Mouse (Mus musculus): ENCODE data around the gene Cib1.

DNA sequence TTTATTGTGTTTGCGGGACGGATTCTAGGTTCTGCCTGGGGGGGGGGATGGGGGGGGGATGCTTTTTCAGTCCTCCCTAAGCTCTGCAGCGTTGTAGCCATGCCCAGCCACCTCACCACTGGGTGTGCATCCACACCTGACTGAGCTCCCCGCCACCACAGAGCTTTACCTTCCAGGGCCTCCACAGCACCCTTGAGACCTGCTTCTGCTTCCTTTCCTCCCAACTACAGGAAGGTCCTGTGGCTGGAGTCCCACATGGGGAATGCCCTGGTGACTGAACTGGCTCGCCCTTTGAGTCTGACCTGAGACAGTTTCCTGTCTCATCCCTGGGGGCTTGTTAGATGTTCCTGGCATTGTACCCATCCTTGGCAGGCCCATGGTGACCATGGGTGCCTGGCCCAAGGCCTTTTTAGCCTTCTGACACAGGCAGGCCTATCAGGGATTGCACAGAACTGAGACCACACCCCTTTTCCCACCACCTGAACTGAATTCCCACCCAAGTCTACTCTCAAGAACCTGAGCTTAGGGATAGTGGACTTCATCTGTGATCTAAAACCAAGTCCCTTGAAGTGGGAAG, 31.6 kb downstream of the Cib1 start:
- TF ChIP-seq EP300 (IDR thresholded peaks at IDR 0.05; ENCODE audit: low read depth in 1 of 2, low read length in 2 of 2) (no peak), POLR2A (IDR thresholded peaks at IDR 0.05; ENCODE audit: control insufficient read depth in 1 of 2, insufficient read depth in 1 of 2, low read depth in 1 of 2, low read length in 2 of 2, poor library complexity in 1 of 2) (no peak), ZC3H11A (IDR thresholded peaks at IDR 0.05; ENCODE audit: low read depth, low read length) (no peak), E2F4 (IDR thresholded peaks at IDR 0.05; ENCODE audit: borderline replicate concordance, low read depth, low read length) (no peak), CTCF (IDR thresholded peaks at IDR 0.05 in 2 of 3, conservative IDR thresholded peaks at IDR 0.05 in 1 of 3; ENCODE audit: control insufficient read depth in 1 of 3, insufficient read depth in 1 of 3, low read depth in 2 of 3, low read length in 3 of 3, poor library complexity in 1 of 3, severe bottlenecking in 1 of 3) (no peak), GABPA (IDR thresholded peaks at IDR 0.05; ENCODE audit: low read depth, low read length) (no peak), SIN3A (IDR thresholded peaks at IDR 0.05; ENCODE audit: low read length) (no peak), POLR2AphosphoS2 (IDR thresholded peaks at IDR 0.05; ENCODE audit: low read length) (no peak), BHLHE40 (IDR thresholded peaks at IDR 0.05; ENCODE audit: borderline replicate concordance, low read depth, low read length) (no peak), TCF12 (IDR thresholded peaks at IDR 0.05; ENCODE audit: low read depth, low read length) (no peak), ZMIZ1 (IDR thresholded peaks at IDR 0.05; ENCODE audit: low read depth, low read length) (no peak)
